Mouse (Mus musculus): ENCODE data around the gene Armt1. TPM values are rescaled to one million over a fixed set of nuclear protein-coding genes. Genes with fewer than 3 reads are reported as not detected.

Gene Armt1
- polyA plus RNA-seq, 1 experiment, result 80.4 TPM

DNA sequence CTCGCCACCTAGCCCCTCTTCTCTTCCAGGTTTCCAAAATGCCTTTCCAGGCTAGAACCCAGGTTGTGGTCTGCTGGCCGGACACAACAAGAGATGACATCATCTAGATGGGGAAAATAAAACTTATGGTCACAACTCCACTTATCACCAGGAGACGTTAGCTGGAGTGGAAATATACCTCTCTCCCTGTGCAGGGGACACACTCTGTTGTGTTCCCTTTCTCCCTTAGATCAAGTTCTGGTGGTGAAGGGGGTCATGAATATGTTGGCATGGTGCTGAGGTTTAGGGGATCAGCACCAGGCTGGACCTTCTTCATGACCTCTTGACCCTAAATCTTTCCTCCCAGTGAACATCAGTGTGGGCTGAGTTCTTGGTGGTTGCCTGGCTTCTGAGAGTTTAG, 59.0 kb downstream of the Armt1 start:
- no peaks in the 10 kb centered on the region for H3K36me3 ChIP-seq (ENCODE audit: control insufficient read depth, insufficient read depth, low read length, poor library complexity, severe bottlenecking)
- H3K9ac ChIP-seq (ENCODE audit: low read depth, poor library complexity, severe bottlenecking), result peak overlapping the region; percentile 15; the same call in 1 of the 2 replicates
- peaks cover 9% of the 10 kb centered on the region for H3K4me1 ChIP-seq (ENCODE audit: control insufficient read depth, insufficient read depth, low read length)
- H3K9me3 ChIP-seq (replicated peaks; ENCODE audit: control insufficient read depth, insufficient read depth, low read length, poor library complexity, severe bottlenecking), result no peaks in the 10 kb centered on the region
- H3K27ac ChIP-seq (ENCODE audit: insufficient read depth, low read length), result peak overlapping the region; percentile 97
- no peak overlapping the region for H3K4me3 ChIP-seq (ENCODE audit: low read depth, low read length)
- no peak for TF ChIP-seq CTCF (IDR thresholded peaks at IDR 0.05; ENCODE audit: low read depth, low read length)
- TF ChIP-seq POLR2A (IDR thresholded peaks at IDR 0.05; ENCODE audit: insufficient read depth, low read length), result no peak
- no peak for TF ChIP-seq EP300 (IDR thresholded peaks at IDR 0.05; ENCODE audit: insufficient read depth, low read depth, low read length)
- no peaks in the 10 kb centered on the region for H3K27me3 ChIP-seq (ENCODE audit: control insufficient read depth, insufficient read depth, low read length, poor library complexity, severe bottlenecking)

DNA sequence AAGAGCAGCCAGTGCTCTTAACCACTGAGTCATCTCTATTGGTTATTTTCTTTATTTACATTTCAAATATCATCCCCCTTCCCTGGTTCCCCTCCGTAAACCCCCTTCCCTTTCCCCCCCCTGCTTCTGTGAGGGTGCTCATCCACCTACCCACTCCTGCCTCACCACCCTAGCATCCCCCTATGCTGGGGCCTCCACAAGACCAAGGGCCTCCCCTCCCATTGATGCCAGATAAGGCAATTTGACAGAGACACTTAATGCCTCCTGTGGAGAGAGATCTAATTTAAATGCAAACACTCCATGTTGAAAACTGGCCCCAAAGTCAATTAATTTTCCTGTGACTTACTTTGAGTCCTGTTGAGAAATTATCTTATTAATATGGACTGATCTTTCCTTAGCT, 59.8 kb downstream of the Armt1 start:
- Histone ChIP-seq H3K27ac (ENCODE audit: insufficient read depth, low read length) (no peak overlapping the region), H3K9me3 (replicated peaks; ENCODE audit: control insufficient read depth, insufficient read depth, low read length, poor library complexity, severe bottlenecking) (no peaks in the 10 kb centered on the region), H3K4me3 (ENCODE audit: low read depth, low read length) (no peak overlapping the region), H3K4me1 (ENCODE audit: control insufficient read depth, insufficient read depth, low read length) (peaks cover 9% of the 10 kb centered on the region), H3K9ac (ENCODE audit: low read depth, poor library complexity, severe bottlenecking) (no peak overlapping the region), H3K36me3 (ENCODE audit: control insufficient read depth, insufficient read depth, low read length, poor library complexity, severe bottlenecking) (no peaks in the 10 kb centered on the region), H3K27me3 (ENCODE audit: control insufficient read depth, insufficient read depth, low read length, poor library complexity, severe bottlenecking) (no peaks in the 10 kb centered on the region)
- TF ChIP-seq EP300 (IDR thresholded peaks at IDR 0.05; ENCODE audit: insufficient read depth, low read depth, low read length) (no peak), POLR2A (IDR thresholded peaks at IDR 0.05; ENCODE audit: insufficient read depth, low read length) (no peak), CTCF (IDR thresholded peaks at IDR 0.05; ENCODE audit: low read depth, low read length) (no peak)

DNA sequence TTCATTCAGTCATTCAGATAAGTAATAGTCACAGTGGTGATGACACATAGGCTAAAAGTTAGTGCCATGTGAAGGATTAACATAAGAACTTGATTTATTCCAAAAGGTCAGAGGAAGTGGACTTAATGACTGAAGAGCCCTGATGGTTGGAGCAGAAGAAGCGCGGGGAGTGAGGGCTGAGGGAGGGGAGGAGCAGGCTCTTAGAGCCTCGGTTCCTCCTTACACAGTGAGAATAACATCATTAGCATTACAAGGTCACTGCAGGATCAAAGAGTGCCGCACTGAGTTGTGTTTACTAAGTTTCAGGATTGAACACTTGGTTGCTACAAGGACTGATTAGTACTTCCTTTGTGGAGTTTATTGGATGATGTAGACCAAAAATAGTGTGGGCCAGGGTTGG, 60.6 kb downstream of the Armt1 start:
- Histone ChIP-seq H3K36me3 (ENCODE audit: control insufficient read depth, insufficient read depth, low read length, poor library complexity, severe bottlenecking) (no peaks in the 10 kb centered on the region), H3K9me3 (replicated peaks; ENCODE audit: control insufficient read depth, insufficient read depth, low read length, poor library complexity, severe bottlenecking) (no peaks in the 10 kb centered on the region), H3K4me1 (ENCODE audit: control insufficient read depth, insufficient read depth, low read length) (peaks cover 9% of the 10 kb centered on the region), H3K27me3 (ENCODE audit: control insufficient read depth, insufficient read depth, low read length, poor library complexity, severe bottlenecking) (no peaks in the 10 kb centered on the region), H3K9ac (ENCODE audit: low read depth, poor library complexity, severe bottlenecking) (no peak overlapping the region), H3K4me3 (ENCODE audit: low read depth, low read length) (no peak overlapping the region), H3K27ac (ENCODE audit: insufficient read depth, low read length) (peak overlapping the region; percentile 44; the same call in 1 of the 2 replicates)
- TF ChIP-seq EP300 (IDR thresholded peaks at IDR 0.05; ENCODE audit: insufficient read depth, low read depth, low read length), result peak; percentile 90
- no peak for TF ChIP-seq CTCF (IDR thresholded peaks at IDR 0.05; ENCODE audit: low read depth, low read length)
- no peak for TF ChIP-seq POLR2A (IDR thresholded peaks at IDR 0.05; ENCODE audit: insufficient read depth, low read length)

DNA sequence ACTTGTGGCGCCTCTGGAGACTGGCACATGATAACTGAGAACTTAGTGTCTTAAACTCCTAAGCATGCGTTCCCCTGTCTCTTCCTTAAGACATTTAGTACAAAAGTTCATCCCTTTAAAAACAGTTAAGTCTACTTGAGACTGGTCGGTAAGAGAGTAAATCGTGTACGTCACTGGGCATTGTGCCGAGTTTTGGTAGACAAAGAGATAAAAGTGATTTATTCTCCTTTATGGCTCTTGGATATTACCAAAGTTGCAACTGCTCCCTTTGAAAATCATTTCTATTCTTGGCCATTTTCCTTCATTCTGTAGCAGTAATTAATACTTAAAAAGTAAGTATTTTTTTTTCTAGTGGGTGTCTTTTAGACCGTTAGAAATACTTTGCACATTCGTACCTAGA, 71.0 kb downstream of the Armt1 start:
- Histone ChIP-seq H3K27me3 (ENCODE audit: control insufficient read depth, insufficient read depth, low read length, poor library complexity, severe bottlenecking) (no peaks in the 10 kb centered on the region), H3K9ac (ENCODE audit: low read depth, poor library complexity, severe bottlenecking) (no peak overlapping the region), H3K4me1 (ENCODE audit: control insufficient read depth, insufficient read depth, low read length) (peaks cover 2% of the 10 kb centered on the region), H3K9me3 (replicated peaks; ENCODE audit: control insufficient read depth, insufficient read depth, low read length, poor library complexity, severe bottlenecking) (no peaks in the 10 kb centered on the region), H3K36me3 (ENCODE audit: control insufficient read depth, insufficient read depth, low read length, poor library complexity, severe bottlenecking) (no peaks in the 10 kb centered on the region), H3K4me3 (ENCODE audit: low read depth, low read length) (no peak overlapping the region), H3K27ac (ENCODE audit: insufficient read depth, low read length) (no peak overlapping the region)
- TF ChIP-seq POLR2A (IDR thresholded peaks at IDR 0.05; ENCODE audit: insufficient read depth, low read length) (no peak), CTCF (IDR thresholded peaks at IDR 0.05; ENCODE audit: low read depth, low read length) (no peak), EP300 (IDR thresholded peaks at IDR 0.05; ENCODE audit: insufficient read depth, low read depth, low read length) (no peak)

Other genes starting within 250 kb of the Armt1 start
- gene Akap12, start 166.1 kb upstream of the Armt1 start, polyA plus RNA-seq (2011; ENCODE audit: insufficient read depth, insufficient read length, low read depth, missing spikeins), result 381 and 387 TPM in 2 replicates
- gene Zbtb2, start 44.4 kb upstream of the Armt1 start, polyA plus RNA-seq (2011; ENCODE audit: insufficient read depth, insufficient read length, low read depth, missing spikeins), result 11.0 and 13.1 TPM in 2 replicates
- 72.8 and 77.1 TPM in 2 replicates for gene Rmnd1, start 79 bp upstream of the Armt1 start, polyA plus RNA-seq (2011; ENCODE audit: insufficient read depth, insufficient read length, low read depth, missing spikeins)
- 4.2 and 6.8 TPM in 2 replicates for gene Ccdc170, start 50.0 kb downstream of the Armt1 start, polyA plus RNA-seq (2011; ENCODE audit: insufficient read depth, insufficient read length, low read depth, missing spikeins)
- 0.43 TPM in 1 of 2 replicates, not detected in the other for gene Esr1, start 179.1 kb downstream of the Armt1 start, polyA plus RNA-seq (2011; ENCODE audit: insufficient read depth, insufficient read length, low read depth, missing spikeins)